In genomic region chr14:54714121-54714520, GRCm38 (mm10) we compare ENCODE assay signal across 8 mouse cellular contexts. TPM values are rescaled to one million over a fixed set of nuclear protein-coding genes. Genes with fewer than 3 reads are reported as not detected.
A peak's percentile ranks its signal among the peaks of the same experiment; 100 is the strongest.
DNase-seq lines count a peak whose midpoint lies in the region; ATAC-seq lines count a peak whose summit lies in the region.

No protein-coding gene starts in this region.

- 0 out of 2 replicates have a peak overlapping the region, but pooled peaks have one; percentile 11 for H3K9ac ChIP-seq in intestine, embryonic 14.5 days (ENCODE audit: low read length)

- H3K9me3 ChIP-seq in intestine, embryonic 14.5 days (ENCODE audit: control insufficient read depth, low read length): no peaks in the 10 kb centered on the region

- DNase-seq in urinary bladder, adult 18-20 months (ENCODE audit: low spot score in 2 of 2): peak; percentile 34 to 42
- no peak for DNase-seq in urinary bladder, postnatal 4 days (ENCODE audit: low spot score in 2 of 2)
- DNase-seq in gastrocnemius, adult 8-10 months (ENCODE audit: low spot score in 2 of 2): peak; percentile 42 to 57
- DNase-seq in intestine, embryonic 14.5 days (ENCODE audit: low spot score): peak; percentile 88
- peak; percentile 59 to 75 for DNase-seq in left cerebral cortex, postnatal 10 days (ENCODE audit: extremely low spot score in 1 of 2, low spot score in 2 of 2)
- DNase-seq in right cerebral cortex, postnatal 10 days (ENCODE audit: low spot score in 2 of 2): peak; percentile 79 to 80

- WGBS in intestine, embryonic 14.5 days: under 1% methylated on average over 13 of the region's 13 CpGs

- intact Hi-C loops in left cerebral cortex, postnatal 10 days (cut with DNase I): loop anchor here (2.0 to 5.0 kb wide), 2 partner anchors 67 to 103 kb away; partner anchors contain the start of gene Slc7a8

- H3K27me3 ChIP-seq in intestine, embryonic 14.5 days (replicated peaks; ENCODE audit: control insufficient read depth, insufficient read depth, low read length): no peaks in the 10 kb centered on the region

- peak; percentile 48 for ATAC-seq in common myeloid progenitor, adult 5-6 weeks (replicated peaks; ENCODE audit: low read depth, poor library complexity, severe bottlenecking)
- peak; percentile 47; the same call in 1 of the 2 replicates for ATAC-seq in intestine, embryonic 14.5 days (replicated peaks; ENCODE audit: low FRiP score, low TSS enrichment, low read depth)
- ATAC-seq in megakaryocyte progenitor cell, adult 5-6 weeks (replicated peaks; ENCODE audit: poor library complexity): peak; percentile 55

- peak overlapping the region; percentile 22 for H3K4me3 ChIP-seq in intestine, embryonic 14.5 days (ENCODE audit: low read depth, low read length)

- no peak overlapping the region for H3K27ac ChIP-seq in intestine, embryonic 14.5 days (ENCODE audit: low read depth)

- H3K4me2 ChIP-seq in intestine, embryonic 14.5 days (ENCODE audit: low read length): peak overlapping the region; percentile 63

- H3K4me1 ChIP-seq in intestine, embryonic 14.5 days (replicated peaks; ENCODE audit: control insufficient read depth, insufficient read depth, low read length): no peaks in the 10 kb centered on the region

- H3K36me3 ChIP-seq in intestine, embryonic 14.5 days (ENCODE audit: control insufficient read depth, insufficient read depth, low read length): no peaks in the 10 kb centered on the region

RNA-seq across cellular contexts. Expression of gene Cebpe, which starts 2.1 kb away (rescaled TPM):
- 1.2 and 4.9 TPM in 2 replicates for total RNA-seq in common myeloid progenitor, adult 5-6 weeks (2017)
- not detected for total RNA-seq in gastrocnemius, adult 8-10 months (2022)
- 0.28 TPM in 1 of 2 replicates, not detected in the other for polyA plus RNA-seq in intestine, embryonic 14.5 days (2014; fragmentation: Nextera tagmentation; extraction: Ambion mirVana)
- not detected for total RNA-seq in left cerebral cortex, postnatal 10 days (2021)
- total RNA-seq in megakaryocyte progenitor cell, adult 5-6 weeks (2015): 24.2 and 33.5 TPM in 2 replicates
- total RNA-seq in megakaryocyte progenitor cell, adult 5-6 weeks (2017): 52.6 and 82.0 TPM in 2 replicates

RNA-seq across cellular contexts. Expression of gene Gm29776, which starts 15.5 kb away (rescaled TPM):
- 0.37 TPM in 1 of 2 replicates, not detected in the other for total RNA-seq in common myeloid progenitor, adult 5-6 weeks (2017)
- total RNA-seq in gastrocnemius, adult 8-10 months (2022): not detected
- 0.09 and 0.12 TPM in 2 replicates for polyA plus RNA-seq in intestine, embryonic 14.5 days (2014; fragmentation: Nextera tagmentation; extraction: Ambion mirVana)
- total RNA-seq in left cerebral cortex, postnatal 10 days (2021): under 1 TPM; 0.15 to 0.22 TPM
- 0.12 TPM in 1 of 2 replicates, not detected in the other for total RNA-seq in megakaryocyte progenitor cell, adult 5-6 weeks (2015)
- not detected in 2 replicates for total RNA-seq in megakaryocyte progenitor cell, adult 5-6 weeks (2017)

RNA-seq across cellular contexts. Expression of gene Acin1, which starts 27.4 kb away (rescaled TPM):
- total RNA-seq in common myeloid progenitor, adult 5-6 weeks (2017): 238 and 282 TPM in 2 replicates
- total RNA-seq in gastrocnemius, adult 8-10 months (2022): 10 to 100 TPM; 46.2 to 72.1 (median 55.9) TPM
- polyA plus RNA-seq in intestine, embryonic 14.5 days (2014; fragmentation: Nextera tagmentation; extraction: Ambion mirVana): 112 TPM in 2 replicates
- total RNA-seq in left cerebral cortex, postnatal 10 days (2021): 100 to 1,000 TPM; 195 to 199 TPM
- total RNA-seq in megakaryocyte progenitor cell, adult 5-6 weeks (2015): 170 and 177 TPM in 2 replicates
- total RNA-seq in megakaryocyte progenitor cell, adult 5-6 weeks (2017): 223 and 235 TPM in 2 replicates

RNA-seq across cellular contexts. Expression of gene 1700123O20Rik, which starts 28.1 kb away (rescaled TPM):
- total RNA-seq in common myeloid progenitor, adult 5-6 weeks (2017): 26.5 and 33.2 TPM in 2 replicates
- 1 to 10 TPM; 7.1 to 9.4 (median 8.0) TPM for total RNA-seq in gastrocnemius, adult 8-10 months (2022)
- 83.7 and 90.7 TPM in 2 replicates for polyA plus RNA-seq in intestine, embryonic 14.5 days (2014; fragmentation: Nextera tagmentation; extraction: Ambion mirVana)
- total RNA-seq in left cerebral cortex, postnatal 10 days (2021): 10 to 100 TPM; 23.6 to 25.1 TPM
- 75.7 and 80.2 TPM in 2 replicates for total RNA-seq in megakaryocyte progenitor cell, adult 5-6 weeks (2015)
- total RNA-seq in megakaryocyte progenitor cell, adult 5-6 weeks (2017): 47.3 and 52.3 TPM in 2 replicates

Comparison
In these comparisons a context has a peak if more than half of its experiments do, and no peak if none do; other contexts are left out.
1. DNase-seq: peak in urinary bladder, adult 18-20 months (2 of 2), gastrocnemius, adult 8-10 months (2 of 2), intestine, embryonic 14.5 days (single experiment), left cerebral cortex, postnatal 10 days (2 of 2) and right cerebral cortex, postnatal 10 days (2 of 2); none in urinary bladder, postnatal 4 days (0 of 2).
2. Peak in every context shown above with its lines, with median percentiles within 50 percentile points of each other: ATAC-seq.